Mouse (Mus musculus): ENCODE data around the gene Nkx6-2.
A peak's percentile ranks its signal among the peaks of the same experiment; 100 is the strongest.

Gene Nkx6-2

DNA sequence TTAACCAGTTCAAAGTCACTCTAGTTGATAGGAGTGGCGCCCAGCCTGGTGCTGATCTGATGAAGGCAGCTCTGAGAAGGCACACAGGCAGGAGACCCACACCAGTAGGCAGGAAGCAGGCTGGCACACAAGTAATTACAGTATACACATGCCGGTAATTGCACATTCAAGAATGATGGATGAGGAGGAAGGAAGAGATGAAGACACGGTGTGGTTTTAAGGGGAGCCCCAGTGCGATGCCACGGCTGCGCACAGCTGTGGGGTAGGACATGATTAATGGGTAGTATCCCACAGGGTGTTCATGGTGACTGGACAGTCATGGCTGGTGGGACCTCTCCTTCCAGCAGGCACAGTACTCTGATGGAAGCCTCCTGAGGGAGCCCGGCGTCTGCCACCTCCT is 16.1 kb downstream of the Nkx6-2 start:
- no peak for DNase-seq (ENCODE audit: low spot score)

GRCm38 (mm10) chr7:139565998-139566397 is 16.6 kb downstream of the Nkx6-2 start:
- no peak for DNase-seq (ENCODE audit: low spot score)

DNA sequence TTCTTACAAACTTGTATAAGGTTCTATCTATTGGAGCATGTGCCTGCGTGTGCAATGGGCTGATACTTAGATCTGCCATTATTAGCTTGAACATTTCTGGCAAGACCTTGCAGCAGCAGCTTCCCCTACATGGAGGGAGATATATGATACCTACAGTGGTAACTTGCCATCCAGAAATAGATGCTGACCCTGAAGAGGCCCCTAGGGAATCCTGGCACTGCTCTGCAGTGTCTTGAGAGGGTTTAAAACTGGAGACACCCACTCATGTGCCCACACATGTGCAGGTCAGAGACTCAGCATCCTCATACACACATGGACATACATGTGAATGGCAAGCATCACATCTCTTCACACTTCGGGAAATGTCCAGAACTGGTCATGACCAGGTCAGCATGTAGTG is 18.4 kb downstream of the Nkx6-2 start:
- no peak for DNase-seq (ENCODE audit: low spot score)

- DNase-seq (ENCODE audit: low spot score), result no peak
These were observed 19.2 kb downstream of the Nkx6-2 start for GRCm38 (mm10) chr7:139563425-139563824.

- no peak for DNase-seq (ENCODE audit: low spot score)
These were observed 22.9 kb downstream of the Nkx6-2 start for GRCm38 (mm10) chr7:139559659-139560058.

GRCm38 (mm10) chr7:139556746-139557526 is 25.7 kb downstream of the Nkx6-2 start:
- DNase-seq (ENCODE audit: low spot score), result no peak

DNA sequence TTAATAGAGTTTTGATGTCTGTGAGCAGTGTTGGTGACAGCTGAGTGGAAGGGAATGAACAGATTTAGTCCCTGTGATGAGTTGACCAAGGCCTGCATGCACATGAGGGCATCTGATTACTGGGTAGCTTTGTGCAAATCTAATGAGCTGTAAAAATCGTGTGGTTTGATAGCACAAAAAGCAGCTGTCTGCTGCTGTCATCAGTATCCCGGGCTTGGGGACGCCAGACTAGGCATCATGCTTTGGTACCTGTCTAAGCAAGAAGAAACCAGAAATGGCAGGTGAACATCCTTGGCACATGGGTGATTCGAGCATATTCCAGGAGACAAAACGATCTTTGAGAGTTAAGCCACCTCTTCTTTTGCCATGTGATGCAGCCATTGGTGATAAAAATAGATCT is 26.3 kb downstream of the Nkx6-2 start:
- DNase-seq (ENCODE audit: low spot score), result no peak

- no peak for DNase-seq (ENCODE audit: low spot score)
These were observed 31.1 kb downstream of the Nkx6-2 start for GRCm38 (mm10) chr7:139551519-139551918.

- no peak for DNase-seq (ENCODE audit: low spot score)
These were observed 32.4 kb downstream of the Nkx6-2 start for GRCm38 (mm10) chr7:139550086-139550783.

- DNase-seq (ENCODE audit: low spot score), result no peak
These were observed 35.3 kb downstream of the Nkx6-2 start for GRCm38 (mm10) chr7:139547325-139547724.

- peak; percentile 47 for DNase-seq (ENCODE audit: low spot score)
These were observed 37.6 kb downstream of the Nkx6-2 start for GRCm38 (mm10) chr7:139544706-139545625.

DNA sequence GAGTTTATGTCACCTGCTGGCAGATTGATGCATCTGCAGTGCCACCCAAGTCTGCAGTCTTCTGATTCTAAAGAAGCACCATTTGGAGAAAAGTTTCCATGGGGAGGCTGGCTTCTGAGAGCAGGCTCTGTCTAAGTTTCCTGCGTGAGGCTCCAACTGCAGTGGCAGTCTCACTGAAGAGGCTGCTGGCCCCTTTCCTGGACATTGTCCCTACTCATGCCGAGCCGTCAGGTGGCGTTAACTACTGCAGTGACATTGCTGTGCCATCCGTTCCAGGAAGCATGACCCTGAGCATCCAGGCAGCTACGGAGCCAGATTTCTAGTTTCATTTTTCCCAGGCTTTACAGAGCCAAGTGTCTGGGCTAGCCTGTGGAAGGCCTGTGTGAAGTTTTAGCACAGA is 41.2 kb downstream of the Nkx6-2 start:
- DNase-seq (ENCODE audit: low spot score), result no peak

GRCm38 (mm10) chr7:139540601-139541000 is 42.0 kb downstream of the Nkx6-2 start:
- DNase-seq (ENCODE audit: low spot score), result no peak

DNA sequence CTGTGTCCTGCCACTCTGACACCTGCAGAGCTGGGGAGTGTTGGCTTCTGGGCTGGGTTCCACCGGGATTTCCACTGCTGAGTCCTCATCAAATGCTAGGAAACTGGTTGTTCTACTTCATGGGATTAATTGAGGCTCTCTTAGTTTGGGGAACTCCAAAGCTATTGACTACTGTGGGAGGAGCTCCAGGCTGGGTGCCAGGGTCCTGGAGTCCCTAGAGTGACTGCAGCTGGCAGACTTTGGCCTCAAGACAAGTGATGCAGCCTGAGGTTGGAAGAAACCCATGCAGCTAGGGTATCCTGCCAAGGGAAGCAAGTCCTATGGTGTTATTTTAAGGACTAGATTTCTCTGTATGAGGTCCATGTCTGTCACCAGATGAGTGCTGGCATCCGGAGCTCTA is 44.1 kb downstream of the Nkx6-2 start:
- no peak for DNase-seq (ENCODE audit: low spot score)

- DNase-seq (ENCODE audit: low spot score), result no peak
These were observed 44.8 kb downstream of the Nkx6-2 start for GRCm38 (mm10) chr7:139537831-139538230.

DNA sequence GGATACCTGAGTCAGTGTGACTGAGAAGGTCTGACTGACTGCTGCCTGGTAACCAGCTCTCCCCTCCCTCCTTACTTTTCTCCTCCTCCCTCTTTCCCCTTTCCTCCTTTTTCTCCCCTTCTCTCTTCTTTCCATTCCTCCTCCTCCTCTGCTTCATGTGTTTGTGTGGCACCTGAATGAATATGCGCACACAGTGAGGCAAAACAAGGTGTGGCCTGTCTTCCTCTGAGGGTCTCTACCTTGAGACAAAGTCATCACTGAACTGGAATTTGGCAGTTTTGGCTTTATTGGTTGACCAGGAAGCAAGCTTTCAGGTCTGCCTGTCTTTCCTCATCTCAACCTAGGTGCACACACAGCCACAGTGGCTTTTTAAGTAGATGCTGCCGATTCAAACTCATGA is 45.8 kb downstream of the Nkx6-2 start:
- DNase-seq (ENCODE audit: low spot score), result no peak

GRCm38 (mm10) chr7:139536331-139536730 is 46.3 kb downstream of the Nkx6-2 start:
- DNase-seq (ENCODE audit: low spot score), result no peak

- DNase-seq (ENCODE audit: low spot score), result no peak
These were observed 51.2 kb downstream of the Nkx6-2 start for GRCm38 (mm10) chr7:139531428-139531801.

GRCm38 (mm10) chr7:139530591-139531427 is 51.8 kb downstream of the Nkx6-2 start:
- no peak for DNase-seq (ENCODE audit: low spot score)

All from left cerebral cortex, adult 11 months (tissue).